Mouse (Mus musculus) liver, adult 2 months (tissue): Measurements from ENCODE around the gene Ccdc130. TPM values are rescaled to one million over a fixed set of nuclear protein-coding genes. Genes with fewer than 3 reads are reported as not detected.
A peak's percentile ranks its signal among the peaks of the same experiment; 100 is the strongest.

ENCODE experiments used
- DNase-seq: peaks from one replicate; pipeline ENCODE4 v3.0.0-alpha.2; 2011; ENCODE audit warnings: low read depth, low spot score; ENCODE audit errors: extremely low read depth
- H3K27ac ChIP-seq: fragments of 200-500 bp; replicated peaks from 2 replicates; pipeline ENCODE4 v1.5.1; 2012; ENCODE audit warnings: low read depth, mild to moderate bottlenecking, control low read depth, inconsistent platforms, low read length; ENCODE audit not compliant: insufficient read depth
- H3K27me3 ChIP-seq: fragments of 200-500 bp; 2 replicates; pipeline ENCODE4 v1.6.1; 2012; ENCODE audit warnings: mild to moderate bottlenecking, moderate library complexity, low read length, inconsistent platforms; ENCODE audit not compliant: control insufficient read depth, insufficient read depth
- H3K36me3 ChIP-seq: fragments of 200-500 bp; 2 replicates; pipeline ENCODE4 v1.6.1; 2012; ENCODE audit warnings: low read length, inconsistent platforms; ENCODE audit not compliant: control insufficient read depth, insufficient read depth
- H3K4me1 ChIP-seq: fragments of 200-500 bp; 2 replicates; pipeline ENCODE4 v1.6.1; 2011; ENCODE audit warnings: low read length; ENCODE audit not compliant: control insufficient read depth, insufficient read depth
- H3K4me3 ChIP-seq: fragments of 200-500 bp; 2 replicates; pipeline ENCODE4 v1.5.1; 2011; ENCODE audit warnings: low read depth, mild to moderate bottlenecking, control low read depth, low read length, moderate library complexity; ENCODE audit not compliant: insufficient read depth
- H3K79me2 ChIP-seq: fragments of 200-500 bp; 2 replicates; pipeline ENCODE4 v1.6.1; 2012; ENCODE audit warnings: inconsistent platforms, mild to moderate bottlenecking, low read length, moderate library complexity; ENCODE audit not compliant: control insufficient read depth, insufficient read depth
- H3K9ac ChIP-seq: fragments of 200-500 bp; 2 replicates; pipeline ENCODE4 v1.6.1; 2012; ENCODE audit warnings: low read depth, mild to moderate bottlenecking, control low read depth, inconsistent platforms, low read length
- CTCF ChIP-seq: fragments of 200-500 bp; IDR thresholded peaks from 2 replicates; pipeline ENCODE4 v1.5.1; 2011; ENCODE audit warnings: low read depth, low read length, control low read depth
- POLR2A ChIP-seq: fragments of 200-500 bp; IDR thresholded peaks from 2 replicates; pipeline ENCODE4 v1.6.1; 2011; ENCODE audit warnings: low read length, control low read depth; ENCODE audit not compliant: insufficient read depth; ENCODE audit errors: extremely low read depth
- WGBS: fragments of 180-500 bp; shearing (Covaris S2); methylation state at CpG from one replicate; pipeline ENCODE4 v1.1.7; 2018; 5-methylcytosine and 5-hydroxymethylcytosine counted together
- polyA plus RNA-seq: library from polyadenylated mRNA; depleted of rRNA; stranded (reverse); fragments of >200 nt; gene quantifications from 2 replicates; pipeline ENCODE4 v1.2.3, GENCODE M21; 2012
- total RNA-seq: library from RNA; depleted of rRNA; stranded (reverse); fragments of >200 nt; gene quantifications from 2 replicates; pipeline ENCODE4 v1.2.3, GENCODE M21; 2014

Ccdc130 gene
- total and polyA plus RNA-seq, 2 experiments: 2.3 to 8.7 TPM

- H3K27me3 ChIP-seq: no peaks in the 10 kb centered on the region
- H3K4me1 ChIP-seq: peaks cover 3% of the 10 kb centered on the region; the same call in 1 of the 2 replicates
- H3K36me3 ChIP-seq: peaks cover 36% of the 10 kb centered on the region
- H3K79me2 ChIP-seq: peaks cover 5% of the 10 kb centered on the region; the same call in 1 of the 2 replicates
- peak within 1 kb of the TSS; percentile 94 for H3K9ac ChIP-seq
- TF ChIP-seq POLR2A (peak; percentile 92), CTCF (no peak)
- WGBS: 5% methylated on average over 52 of the region's 52 CpGs
- peak; percentile 85 for DNase-seq
- peak within 1 kb of the TSS; percentile 66 for H3K27ac ChIP-seq
- H3K4me3 ChIP-seq: peak within 1 kb of the TSS; percentile 95
Observed at GRCm38 (mm10) chr8:84249257-84250170, 20.7 kb downstream of the Ccdc130 start, which contains the start of gene D8Ertd738e. TSS of gene D8Ertd738e (minus strand) at chr8:84249719.

GRCm38 (mm10) chr8:84241821-84242220, 28.4 kb downstream of the Ccdc130 start:
- Histone ChIP-seq H3K4me3 (no peak overlapping the region), H3K27me3 (no peaks in the 10 kb centered on the region), H3K79me2 (no peaks in the 10 kb centered on the region), H3K27ac (no peak overlapping the region), H3K36me3 (peaks cover 19% of the 10 kb centered on the region), H3K4me1 (peaks cover 2% of the 10 kb centered on the region; the same call in 1 of the 2 replicates), H3K9ac (no peak overlapping the region)
- WGBS: 38% methylated on average over 2 of the region's 2 CpGs
- TF ChIP-seq POLR2A (no peak), CTCF (no peak)
- DNase-seq: no peak

GRCm38 (mm10) chr8:84241167-84241566, 29.0 kb downstream of the Ccdc130 start:
- H3K9ac ChIP-seq: no peak overlapping the region
- WGBS: 84% methylated on average over 6 of the region's 6 CpGs
- H3K27ac ChIP-seq: no peak overlapping the region
- TF ChIP-seq CTCF (no peak), POLR2A (no peak)
- DNase-seq: no peak
- H3K79me2 ChIP-seq: no peaks in the 10 kb centered on the region; the same call in 1 of the 2 replicates
- H3K4me3 ChIP-seq: no peak overlapping the region
- H3K4me1 ChIP-seq: peaks cover 2% of the 10 kb centered on the region
- H3K27me3 ChIP-seq: no peaks in the 10 kb centered on the region
- H3K36me3 ChIP-seq: peaks cover 13% of the 10 kb centered on the region

GRCm38 (mm10) chr8:84237542-84238229, 32.5 kb downstream of the Ccdc130 start:
- peak overlapping the region; percentile 80 for H3K4me3 ChIP-seq
- no peaks in the 10 kb centered on the region for H3K36me3 ChIP-seq
- H3K4me1 ChIP-seq: peaks cover 10% of the 10 kb centered on the region
- WGBS: 16% methylated on average over 19 of the region's 19 CpGs
- no peak for TF ChIP-seq POLR2A
- TF ChIP-seq CTCF: no peak
- DNase-seq: no peak
- no peaks in the 10 kb centered on the region for H3K27me3 ChIP-seq
- H3K9ac ChIP-seq: peak overlapping the region; percentile 80
- H3K79me2 ChIP-seq: no peaks in the 10 kb centered on the region; the same call in 1 of the 2 replicates
- peak overlapping the region; percentile 85 for H3K27ac ChIP-seq

- no peak for TF ChIP-seq CTCF
- peak; percentile 66; the same call in 1 of the 2 replicates for TF ChIP-seq POLR2A
- Histone ChIP-seq H3K79me2 (no peaks in the 10 kb centered on the region; the same call in 1 of the 2 replicates), H3K27me3 (no peaks in the 10 kb centered on the region), H3K36me3 (no peaks in the 10 kb centered on the region), H3K4me3 (peak within 1 kb of the TSS; percentile 80), H3K27ac (peak within 1 kb of the TSS; percentile 85), H3K9ac (peak within 1 kb of the TSS; percentile 83), H3K4me1 (peaks cover 10% of the 10 kb centered on the region)
- under 1% methylated on average over 35 of the region's 35 CpGs for WGBS
- DNase-seq: peak; percentile 98
Observed at GRCm38 (mm10) chr8:84236998-84237473, 33.1 kb downstream of the Ccdc130 start, which contains the start of gene Zswim4. TSS of gene Zswim4 (minus strand) at chr8:84237055.
